Mouse (Mus musculus): Measurements from ENCODE around the gene Bmp6. TPM values are rescaled to one million over a fixed set of nuclear protein-coding genes. Genes with fewer than 3 reads are reported as not detected.

Bmp6 gene
- polyA plus RNA-seq, 1 experiment from 2014 or later = 2.2 TPM

DNA sequence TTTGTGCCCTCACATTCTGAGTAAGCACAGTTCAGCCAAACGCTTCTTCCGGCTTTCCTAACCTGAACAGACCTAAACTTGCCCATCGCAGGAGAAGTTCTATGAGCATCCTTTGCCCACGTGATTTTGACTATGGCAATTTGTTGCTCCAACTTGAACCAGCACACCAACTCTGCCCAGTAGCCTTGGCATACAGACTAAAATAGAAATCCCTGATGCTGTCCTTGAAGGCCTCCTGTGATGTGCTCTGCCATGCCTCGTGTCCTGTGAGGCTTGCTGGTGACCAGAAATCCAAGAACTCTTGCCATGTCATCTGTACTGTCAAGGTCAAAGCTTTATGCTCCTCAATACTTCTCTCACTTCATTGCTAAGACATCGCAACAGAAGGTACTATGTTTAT is 184.7 kb downstream of the Bmp6 start:
- ATAC-seq (replicated peaks; ENCODE audit: low FRiP score) (no peak), DNase-seq (ENCODE audit: low spot score) (no peak)
- Histone ChIP-seq H3K27ac (ENCODE audit: low read depth, low read length) (no peak overlapping the region), H3K4me1 (replicated peaks; ENCODE audit: control insufficient read depth, insufficient read depth, low read length) (peaks cover 3% of the 10 kb centered on the region; the same call in 1 of the 2 replicates), H3K27me3 (ENCODE audit: control insufficient read depth, insufficient read depth, low read length) (no peaks in the 10 kb centered on the region), H3K4me2 (ENCODE audit: low read depth, low read length, severe bottlenecking) (no peak overlapping the region), H3K9me3 (ENCODE audit: control insufficient read depth, low read length) (no peaks in the 10 kb centered on the region), H3K9ac (ENCODE audit: low read length) (no peak overlapping the region), H3K36me3 (ENCODE audit: control insufficient read depth, insufficient read depth, low read length) (no peaks in the 10 kb centered on the region), H3K4me3 (ENCODE audit: low read depth, low read length) (no peak overlapping the region)
- 89% methylated on average over 6 of the region's 6 CpGs for WGBS

DNA sequence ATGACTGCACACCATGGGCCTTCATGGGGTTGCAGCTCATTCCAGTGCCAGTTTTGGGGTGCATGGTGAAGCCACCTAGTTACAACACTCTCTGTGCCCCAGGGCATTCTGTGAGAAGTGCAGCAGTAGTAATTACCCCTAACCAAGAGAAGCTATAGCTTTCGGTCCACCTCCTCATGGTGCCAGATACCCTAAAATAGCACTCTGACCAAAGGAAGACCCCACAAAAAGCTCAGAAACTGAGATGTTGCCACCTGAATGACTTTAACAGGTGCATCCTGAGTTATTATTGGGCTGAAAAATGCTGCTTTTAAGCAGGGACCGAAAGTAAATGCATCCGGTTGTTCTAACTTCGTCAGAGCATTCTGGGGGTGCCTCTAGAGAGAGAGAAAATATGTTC is 186.6 kb downstream of the Bmp6 start:
- no peaks in the 10 kb centered on the region for H3K27me3 ChIP-seq (ENCODE audit: control insufficient read depth, insufficient read depth, low read length)
- DNase-seq (ENCODE audit: low spot score) = no peak
- WGBS = 92% methylated on average over 4 of the region's 4 CpGs
- no peak overlapping the region for H3K4me2 ChIP-seq (ENCODE audit: low read depth, low read length, severe bottlenecking)
- H3K4me1 ChIP-seq (replicated peaks; ENCODE audit: control insufficient read depth, insufficient read depth, low read length) = peaks cover 3% of the 10 kb centered on the region; the same call in 1 of the 2 replicates
- H3K9me3 ChIP-seq (ENCODE audit: control insufficient read depth, low read length) = no peaks in the 10 kb centered on the region
- ATAC-seq (replicated peaks; ENCODE audit: low FRiP score) = no peak
- H3K9ac ChIP-seq (ENCODE audit: low read length) = no peak overlapping the region
- no peak overlapping the region for H3K27ac ChIP-seq (ENCODE audit: low read depth, low read length)
- H3K4me3 ChIP-seq (ENCODE audit: low read depth, low read length) = no peak overlapping the region
- H3K36me3 ChIP-seq (ENCODE audit: control insufficient read depth, insufficient read depth, low read length) = no peaks in the 10 kb centered on the region

GRCm38 (mm10) chr13:38533461-38533860 is 188.6 kb downstream of the Bmp6 start:
- no peak overlapping the region for H3K4me3 ChIP-seq (ENCODE audit: low read depth, low read length)
- no peaks in the 10 kb centered on the region for H3K27me3 ChIP-seq (ENCODE audit: control insufficient read depth, insufficient read depth, low read length)
- 86% methylated on average over 10 of the region's 10 CpGs for WGBS
- ATAC-seq (replicated peaks; ENCODE audit: low FRiP score) = no peak
- no peak overlapping the region for H3K27ac ChIP-seq (ENCODE audit: low read depth, low read length)
- no peak for DNase-seq (ENCODE audit: low spot score)
- H3K9ac ChIP-seq (ENCODE audit: low read length) = no peak overlapping the region
- H3K4me1 ChIP-seq (replicated peaks; ENCODE audit: control insufficient read depth, insufficient read depth, low read length) = no peaks in the 10 kb centered on the region; the same call in 1 of the 2 replicates
- H3K9me3 ChIP-seq (ENCODE audit: control insufficient read depth, low read length) = no peaks in the 10 kb centered on the region
- H3K4me2 ChIP-seq (ENCODE audit: low read depth, low read length, severe bottlenecking) = no peak overlapping the region
- H3K36me3 ChIP-seq (ENCODE audit: control insufficient read depth, insufficient read depth, low read length) = no peaks in the 10 kb centered on the region

GRCm38 (mm10) chr13:38534016-38534415 is 189.1 kb downstream of the Bmp6 start:
- H3K27ac ChIP-seq (ENCODE audit: low read depth, low read length) = no peak overlapping the region
- DNase-seq (ENCODE audit: low spot score) (no peak), ATAC-seq (replicated peaks; ENCODE audit: low FRiP score) (no peak)
- H3K4me3 ChIP-seq (ENCODE audit: low read depth, low read length) = no peak overlapping the region
- H3K4me2 ChIP-seq (ENCODE audit: low read depth, low read length, severe bottlenecking) = no peak overlapping the region
- H3K4me1 ChIP-seq (replicated peaks; ENCODE audit: control insufficient read depth, insufficient read depth, low read length) = no peaks in the 10 kb centered on the region
- WGBS = 60% methylated on average over 6 of the region's 6 CpGs
- H3K27me3 ChIP-seq (ENCODE audit: control insufficient read depth, insufficient read depth, low read length) = no peaks in the 10 kb centered on the region
- H3K36me3 ChIP-seq (ENCODE audit: control insufficient read depth, insufficient read depth, low read length) = no peaks in the 10 kb centered on the region
- H3K9ac ChIP-seq (ENCODE audit: low read length) = no peak overlapping the region
- H3K9me3 ChIP-seq (ENCODE audit: control insufficient read depth, low read length) = no peaks in the 10 kb centered on the region

DNA sequence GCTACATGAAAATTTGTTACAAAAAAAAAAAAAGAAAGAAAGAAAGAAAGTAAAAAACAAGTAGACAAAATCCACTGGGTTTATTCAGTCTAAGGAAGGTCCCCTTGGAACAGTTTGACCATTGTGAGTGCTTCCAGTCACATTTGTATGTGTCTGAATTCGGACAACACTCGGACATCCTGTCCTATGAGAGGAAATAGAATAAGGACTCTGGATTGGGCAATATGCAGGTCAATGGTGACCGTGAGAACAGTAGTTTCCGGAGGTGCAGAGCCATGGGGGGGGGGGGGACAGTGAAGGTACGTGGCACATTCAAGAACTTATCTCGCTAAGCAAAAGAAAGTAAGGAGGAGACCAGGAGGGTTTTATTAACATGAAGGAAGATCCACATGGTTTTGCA is 189.8 kb downstream of the Bmp6 start:
- H3K27me3 ChIP-seq (ENCODE audit: control insufficient read depth, insufficient read depth, low read length) = no peaks in the 10 kb centered on the region
- 90% methylated on average over 6 of the region's 6 CpGs for WGBS
- no peaks in the 10 kb centered on the region for H3K4me1 ChIP-seq (replicated peaks; ENCODE audit: control insufficient read depth, insufficient read depth, low read length)
- ATAC-seq (replicated peaks; ENCODE audit: low FRiP score) (no peak), DNase-seq (ENCODE audit: low spot score) (no peak)
- H3K9ac ChIP-seq (ENCODE audit: low read length) = no peak overlapping the region
- H3K4me2 ChIP-seq (ENCODE audit: low read depth, low read length, severe bottlenecking) = no peak overlapping the region
- H3K27ac ChIP-seq (ENCODE audit: low read depth, low read length) = no peak overlapping the region
- no peak overlapping the region for H3K4me3 ChIP-seq (ENCODE audit: low read depth, low read length)
- H3K36me3 ChIP-seq (ENCODE audit: control insufficient read depth, insufficient read depth, low read length) = no peaks in the 10 kb centered on the region
- H3K9me3 ChIP-seq (ENCODE audit: control insufficient read depth, low read length) = no peaks in the 10 kb centered on the region

DNA sequence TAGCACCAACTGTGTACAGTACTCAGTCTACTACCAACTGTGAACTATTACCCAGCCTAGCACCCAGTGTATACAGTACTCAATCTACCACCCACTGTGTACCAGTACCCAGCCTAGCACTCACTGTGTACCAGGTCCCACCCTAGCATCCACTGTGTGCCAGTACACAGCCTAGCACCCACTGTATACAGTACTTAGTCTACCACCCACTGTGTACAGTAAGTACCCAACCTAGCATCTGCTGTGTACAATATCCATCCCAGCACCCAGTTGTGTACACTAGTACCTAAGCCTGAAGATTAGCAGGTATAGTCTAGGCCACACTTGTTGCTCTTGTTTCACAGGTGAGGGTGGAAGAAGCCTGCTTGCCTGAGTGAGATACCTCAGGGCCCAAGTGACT is 192.6 kb downstream of the Bmp6 start:
- H3K4me1 ChIP-seq (replicated peaks; ENCODE audit: control insufficient read depth, insufficient read depth, low read length) = no peaks in the 10 kb centered on the region
- H3K27me3 ChIP-seq (ENCODE audit: control insufficient read depth, insufficient read depth, low read length) = no peaks in the 10 kb centered on the region
- ATAC-seq (replicated peaks; ENCODE audit: low FRiP score) (no peak), DNase-seq (ENCODE audit: low spot score) (no peak)
- no peak overlapping the region for H3K9ac ChIP-seq (ENCODE audit: low read length)
- no peak overlapping the region for H3K4me2 ChIP-seq (ENCODE audit: low read depth, low read length, severe bottlenecking)
- no peaks in the 10 kb centered on the region for H3K9me3 ChIP-seq (ENCODE audit: control insufficient read depth, low read length)
- H3K27ac ChIP-seq (ENCODE audit: low read depth, low read length) = no peak overlapping the region
- H3K36me3 ChIP-seq (ENCODE audit: control insufficient read depth, insufficient read depth, low read length) = no peaks in the 10 kb centered on the region
- no peak overlapping the region for H3K4me3 ChIP-seq (ENCODE audit: low read depth, low read length)

GRCm38 (mm10) chr13:38539192-38539900 is 194.4 kb downstream of the Bmp6 start:
- H3K27ac ChIP-seq (ENCODE audit: low read depth, low read length) = no peak overlapping the region
- no peaks in the 10 kb centered on the region for H3K9me3 ChIP-seq (ENCODE audit: control insufficient read depth, low read length)
- 88% methylated on average over 7 of the region's 7 CpGs for WGBS
- ATAC-seq (replicated peaks; ENCODE audit: low FRiP score) (no peak), DNase-seq (ENCODE audit: low spot score) (no peak)
- no peak overlapping the region for H3K4me2 ChIP-seq (ENCODE audit: low read depth, low read length, severe bottlenecking)
- no peaks in the 10 kb centered on the region for H3K4me1 ChIP-seq (replicated peaks; ENCODE audit: control insufficient read depth, insufficient read depth, low read length)
- no peak overlapping the region for H3K4me3 ChIP-seq (ENCODE audit: low read depth, low read length)
- no peaks in the 10 kb centered on the region for H3K27me3 ChIP-seq (ENCODE audit: control insufficient read depth, insufficient read depth, low read length)
- H3K9ac ChIP-seq (ENCODE audit: low read length) = no peak overlapping the region
- H3K36me3 ChIP-seq (ENCODE audit: control insufficient read depth, insufficient read depth, low read length) = no peaks in the 10 kb centered on the region

- 74% methylated on average over 8 of the region's 8 CpGs for WGBS
- no peaks in the 10 kb centered on the region for H3K27me3 ChIP-seq (ENCODE audit: control insufficient read depth, insufficient read depth, low read length)
- DNase-seq (ENCODE audit: low spot score) = no peak
- H3K4me1 ChIP-seq (replicated peaks; ENCODE audit: control insufficient read depth, insufficient read depth, low read length) = no peaks in the 10 kb centered on the region
- no peak overlapping the region for H3K27ac ChIP-seq (ENCODE audit: low read depth, low read length)
- no peak for ATAC-seq (replicated peaks; ENCODE audit: low FRiP score)
- H3K36me3 ChIP-seq (ENCODE audit: control insufficient read depth, insufficient read depth, low read length) = no peaks in the 10 kb centered on the region
- H3K4me2 ChIP-seq (ENCODE audit: low read depth, low read length, severe bottlenecking) = no peak overlapping the region
- H3K9me3 ChIP-seq (ENCODE audit: control insufficient read depth, low read length) = no peaks in the 10 kb centered on the region
- no peak overlapping the region for H3K9ac ChIP-seq (ENCODE audit: low read length)
- H3K4me3 ChIP-seq (ENCODE audit: low read depth, low read length) = no peak overlapping the region
These were observed 198.7 kb downstream of the Bmp6 start for GRCm38 (mm10) chr13:38543455-38544125.
